Mouse (Mus musculus) embryonic facial prominence, embryonic 14.5 days (tissue): ENCODE measurements at regions not wholly inside any gene's neighbourhood (a gene's known extent, or its start where the extent isn't known, plus 50 kb on each side); places are given as distances from the start of the nearest gene placed in this dataset.

Experiments
- ATAC-seq: fragments of 200-750 bp; cut with Nextera tagmentation; 2 replicates; pipeline ENCODE4 v1.8.0; 2017; ENCODE audit warnings: low read depth, moderate number of reproducible peaks, moderate TSS enrichment
- DNase-seq: peaks from one replicate; pipeline ENCODE4 v3.0.0-alpha.2; 2015; ENCODE audit warnings: low spot score
- H3K27ac ChIP-seq: fragments of 300-500 bp; sonication (generic); replicated peaks from 2 replicates; pipeline ENCODE4 v1.5.1; 2014; ENCODE audit warnings: low read depth, mild to moderate bottlenecking, low read length, moderate library complexity
- H3K27me3 ChIP-seq: fragments of 300-500 bp; sonication (generic); replicated peaks from 2 replicates; pipeline ENCODE4 v1.6.1; 2014; ENCODE audit warnings: low read length; ENCODE audit not compliant: control insufficient read depth, insufficient read depth
- H3K36me3 ChIP-seq: fragments of 300-500 bp; sonication (generic); 2 replicates; pipeline ENCODE4 v1.6.1; 2014; ENCODE audit warnings: low read length, mixed read lengths; ENCODE audit not compliant: control insufficient read depth, insufficient read depth
- H3K4me1 ChIP-seq: fragments of 300-500 bp; sonication (generic); 2 replicates; pipeline ENCODE4 v1.6.1; 2014; ENCODE audit warnings: antibody characterized with exemption, low read length; ENCODE audit not compliant: control insufficient read depth, insufficient read depth
- H3K4me2 ChIP-seq: fragments of 300-500 bp; sonication (generic); 2 replicates; pipeline ENCODE4 v1.6.1; 2014; ENCODE audit warnings: low read depth, mild to moderate bottlenecking, low read length, moderate library complexity, mixed read lengths
- H3K4me3 ChIP-seq: fragments of 300-500 bp; sonication (generic); 2 replicates; pipeline ENCODE4 v1.5.1; 2014; ENCODE audit warnings: low read depth, mild to moderate bottlenecking, low read length
- H3K9ac ChIP-seq: fragments of 300-500 bp; sonication (generic); 2 replicates; pipeline ENCODE4 v1.6.1; 2014; ENCODE audit warnings: low read depth, mild to moderate bottlenecking, low read length, moderate library complexity, mixed read lengths
- H3K9me3 ChIP-seq: fragments of 300-500 bp; sonication (generic); 2 replicates; pipeline ENCODE4 v1.6.1; 2016; ENCODE audit warnings: low read length; ENCODE audit not compliant: control insufficient read depth
- WGBS: fragments of 180-500 bp; shearing (Covaris S2); extraction: QIAGEN DNeasy Blood & Tissue Kit; methylation state at CpG from one replicate; pipeline ENCODE4 v1.1.7; 2014; 5-methylcytosine and 5-hydroxymethylcytosine counted together

DNA sequence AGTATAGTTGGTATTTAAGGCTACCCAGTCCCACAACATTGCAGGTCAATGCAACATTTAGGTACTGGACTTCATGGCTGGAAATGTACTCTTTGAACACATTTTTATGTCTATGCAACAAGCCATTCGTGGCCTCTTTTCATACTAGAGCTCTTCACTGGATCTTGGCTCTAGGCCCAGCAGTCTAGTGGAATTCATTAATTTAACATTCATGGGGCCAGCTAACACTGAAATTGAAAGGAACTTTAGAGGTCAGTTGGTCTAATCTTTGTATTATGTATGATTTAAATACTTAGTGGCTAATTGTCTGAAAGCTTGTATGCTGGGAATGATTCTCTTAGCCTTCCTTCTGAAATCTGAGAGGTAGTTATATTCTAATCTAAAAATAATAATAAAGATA, 695.5 kb upstream of the Lingo2 start:
- no peaks in the 10 kb centered on the region for H3K9me3 ChIP-seq
- H3K27me3 ChIP-seq, result no peaks in the 10 kb centered on the region
- no peak overlapping the region for H3K4me2 ChIP-seq
- DNase-seq, result peak; percentile 38
- no peak for ATAC-seq
- no peaks in the 10 kb centered on the region for H3K36me3 ChIP-seq
- H3K9ac ChIP-seq, result no peak overlapping the region
- no peaks in the 10 kb centered on the region for H3K4me1 ChIP-seq
- no peak overlapping the region for H3K4me3 ChIP-seq
- no peak overlapping the region for H3K27ac ChIP-seq
- WGBS, result 48% methylated on average over 1 of the region's 1 CpGs
